Mouse (Mus musculus): ENCODE measurements around the gene Slc16a1.
"Not testable (repeated sequence)": the region's sequence is repeated elsewhere in the genome, so short reads cannot be mapped to it uniquely, and the experiment has no call there.

Gene Slc16a1

GRCm38 (mm10) chr3:104674329-104675220, 36.1 kb downstream of the Slc16a1 start:
- DNase-seq (ENCODE audit: low read depth, low spot score) = no peak

GRCm38 (mm10) chr3:104675258-104675851, 36.9 kb downstream of the Slc16a1 start:
- DNase-seq (ENCODE audit: low read depth, low spot score) = peak; percentile 50

GRCm38 (mm10) chr3:104677781-104678180, 39.3 kb downstream of the Slc16a1 start:
- DNase-seq (ENCODE audit: low read depth, low spot score) = no peak

- DNase-seq (ENCODE audit: low read depth, low spot score) = no peak
These were observed 40.4 kb downstream of the Slc16a1 start for GRCm38 (mm10) chr3:104678826-104679225.

- peak; percentile 65 for DNase-seq (ENCODE audit: low read depth, low spot score)
These were observed 44.4 kb downstream of the Slc16a1 start for GRCm38 (mm10) chr3:104682671-104683504.

- peak; percentile 87 for DNase-seq (ENCODE audit: low read depth, low spot score)
These were observed 62.4 kb downstream of the Slc16a1 start for GRCm38 (mm10) chr3:104700751-104701335.

- no peak for DNase-seq (ENCODE audit: low read depth, low spot score)
These were observed 63.3 kb downstream of the Slc16a1 start for GRCm38 (mm10) chr3:104701761-104702160.

- no peak for DNase-seq (ENCODE audit: low read depth, low spot score)
These were observed 65.5 kb downstream of the Slc16a1 start for GRCm38 (mm10) chr3:104703941-104704340.

GRCm38 (mm10) chr3:104706446-104706845, 68.0 kb downstream of the Slc16a1 start:
- DNase-seq (ENCODE audit: low read depth, low spot score) = no peak

GRCm38 (mm10) chr3:104706951-104707771, 68.7 kb downstream of the Slc16a1 start:
- DNase-seq (ENCODE audit: low read depth, low spot score) = not testable (repeated sequence)

- DNase-seq (ENCODE audit: low read depth, low spot score) = not testable (repeated sequence)
These were observed 69.3 kb downstream of the Slc16a1 start for GRCm38 (mm10) chr3:104707772-104708144.
